Mouse (Mus musculus) neural tube, embryonic 14.5 days (tissue): ENCODE results near the gene Htatip2. TPM values are rescaled to one million over a fixed set of nuclear protein-coding genes. Genes with fewer than 3 reads are reported as not detected.

Experiments used
- ATAC-seq: fragments of 200-750 bp; cut with Nextera tagmentation; 2 replicates; pipeline ENCODE4 v1.8.0; 2017; ENCODE audit warnings: low read depth, mild to moderate bottlenecking, moderate TSS enrichment, moderate library complexity
- H3K27ac ChIP-seq: fragments of 300-500 bp; sonication (generic); 2 replicates; pipeline ENCODE4 v1.5.1; 2014; ENCODE audit warnings: low read depth, mild to moderate bottlenecking, control low read depth, low read length, moderate library complexity, mixed read lengths
- H3K27me3 ChIP-seq: fragments of 300-500 bp; sonication (generic); 2 replicates; pipeline ENCODE4 v1.6.1; 2014; ENCODE audit warnings: low read length; ENCODE audit not compliant: control insufficient read depth, insufficient read depth
- H3K36me3 ChIP-seq: fragments of 300-500 bp; sonication (generic); 2 replicates; pipeline ENCODE4 v1.6.1; 2014; ENCODE audit warnings: low read length, mixed read lengths; ENCODE audit not compliant: control insufficient read depth, insufficient read depth
- H3K4me1 ChIP-seq: fragments of 300-500 bp; sonication (generic); 2 replicates; pipeline ENCODE4 v1.6.1; 2014; ENCODE audit warnings: low read length; ENCODE audit not compliant: control insufficient read depth, insufficient read depth
- H3K4me2 ChIP-seq: fragments of 300-500 bp; sonication (generic); 2 replicates; pipeline ENCODE4 v1.6.1; 2014; ENCODE audit warnings: mild to moderate bottlenecking, low read depth, low read length, control low read depth
- H3K4me3 ChIP-seq: fragments of 300-500 bp; sonication (generic); 2 replicates; pipeline ENCODE4 v1.5.1; 2014; ENCODE audit warnings: low read depth, low read length, control low read depth, mixed read lengths
- H3K9ac ChIP-seq: fragments of 300-500 bp; sonication (generic); replicated peaks from 2 replicates; pipeline ENCODE4 v1.6.1; 2014; ENCODE audit warnings: low read depth, mild to moderate bottlenecking, control low read depth, low read length, mixed read lengths
- H3K9me3 ChIP-seq: fragments of 300-500 bp; sonication (generic); 2 replicates; pipeline ENCODE4 v1.6.1; 2016; ENCODE audit warnings: low read length; ENCODE audit not compliant: control insufficient read depth
- WGBS: fragments of 180-500 bp; shearing (Covaris S2); extraction: QIAGEN DNeasy Blood & Tissue Kit; methylation state at CpG from one replicate; pipeline ENCODE4 v1.1.7; 2014; 5-methylcytosine and 5-hydroxymethylcytosine counted together
- polyA plus RNA-seq: library from polyadenylated mRNA; unstranded; fragments of >200 nt; fragmentation: Nextera tagmentation; extraction: Ambion mirVana; gene quantifications from 2 replicates; pipeline ENCODE4 v1.2.1, GENCODE M21; 2014

Htatip2 gene
- polyA plus RNA-seq, 1 experiment from 2014 or later: 2.7 TPM

DNA sequence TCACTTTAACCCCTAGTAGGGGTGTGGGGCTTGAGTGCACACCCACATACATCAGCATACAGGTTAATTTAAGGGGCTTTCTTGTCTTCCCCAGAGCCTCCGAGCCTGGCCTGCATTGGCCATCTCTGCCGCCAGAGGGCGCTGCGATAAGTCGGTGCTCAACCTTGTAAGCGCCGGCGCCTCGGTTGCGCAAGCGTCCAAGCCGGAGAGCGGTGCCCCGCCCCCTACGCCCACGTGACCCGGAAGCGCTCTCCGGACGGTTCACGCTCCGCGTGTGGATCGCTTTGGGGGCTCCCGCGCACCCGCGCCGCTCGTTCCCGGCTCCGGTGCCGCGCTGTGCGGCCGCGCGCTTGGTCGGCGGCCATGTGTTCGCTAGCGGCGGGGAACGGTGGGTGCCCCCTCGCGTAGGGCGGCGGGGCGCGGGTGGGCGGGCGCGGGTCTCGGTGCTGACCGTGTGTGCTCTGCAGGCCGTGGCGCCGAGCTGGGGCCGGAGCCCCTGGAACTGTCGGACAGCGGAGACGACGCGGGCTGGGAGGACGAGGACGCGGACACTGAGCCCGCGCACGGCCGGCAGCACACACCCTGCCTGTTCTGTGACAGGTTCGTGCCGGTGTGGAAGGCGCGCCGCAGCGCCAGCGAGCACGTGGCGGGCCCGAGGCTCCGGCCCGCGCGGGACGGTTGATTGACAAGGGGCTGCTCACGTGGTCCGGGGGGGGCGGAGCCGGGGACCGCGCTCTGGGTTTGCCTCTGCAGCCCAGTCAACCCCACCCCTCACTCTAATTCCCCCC lies 19.4 kb downstream of the Htatip2 start, which contains the start of gene Prmt3:
Gene Prmt3 (plus strand): TSS at position 233 of the 788 bp plus-strand sequence.
- H3K27me3 ChIP-seq: no peaks in the 10 kb centered on the region

DNA sequence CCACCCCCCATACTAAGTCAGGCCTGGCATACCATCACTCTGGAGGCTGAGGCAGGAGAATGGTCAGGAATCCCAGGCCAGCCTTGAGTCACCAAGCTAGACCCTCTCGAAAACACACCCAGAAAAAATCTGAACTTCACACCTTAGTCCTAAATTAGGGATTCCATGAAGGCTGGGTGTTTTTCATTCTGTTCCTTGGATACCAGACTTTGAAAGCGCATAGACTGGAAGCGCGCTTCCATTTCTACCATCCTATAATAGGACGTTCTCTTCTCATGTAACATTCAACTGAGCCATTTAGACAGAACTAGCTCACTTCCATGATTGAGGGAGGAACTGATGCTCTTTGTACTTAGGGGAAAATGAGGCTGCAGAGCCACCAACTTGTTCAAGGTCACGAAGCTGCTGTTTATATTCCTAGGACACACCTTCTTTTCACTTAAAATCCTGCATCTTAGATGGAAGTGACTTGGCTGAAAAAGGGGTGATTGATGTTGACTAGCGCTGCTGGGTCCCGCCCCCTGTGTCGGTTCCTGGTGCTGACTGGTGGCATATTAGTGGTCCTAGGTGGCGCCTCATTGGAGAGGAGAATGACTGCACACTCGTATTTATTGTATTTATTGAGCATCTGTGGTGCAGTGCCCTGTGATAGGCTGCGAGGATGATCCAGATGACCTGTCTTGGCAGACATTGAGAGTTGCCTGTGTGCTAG lies 20.1 kb downstream of the Htatip2 start:
- 59% methylated on average over 12 of the region's 12 CpGs for WGBS
- peak overlapping the region; percentile 78; the same call in 1 of the 2 replicates for H3K9ac ChIP-seq
- no peaks in the 10 kb centered on the region; the same call in 1 of the 2 replicates for H3K36me3 ChIP-seq
- peak overlapping the region; percentile 85 for H3K27ac ChIP-seq
- ATAC-seq: peak; percentile 29
- H3K27me3 ChIP-seq: no peaks in the 10 kb centered on the region
- H3K9me3 ChIP-seq: no peaks in the 10 kb centered on the region
- H3K4me1 ChIP-seq: peaks cover 8% of the 10 kb centered on the region
- peak overlapping the region; percentile 64 for H3K4me3 ChIP-seq
- peak overlapping the region; percentile 65 for H3K4me2 ChIP-seq

More for the DNA sequence above, 19.4 kb downstream of the Htatip2 start, which contains the start of gene Prmt3:
- WGBS: under 1% methylated on average over 77 of the region's 92 CpGs
- Histone ChIP-seq H3K9ac (peak within 1 kb of the TSS; percentile 78), H3K4me1 (peaks cover 8% of the 10 kb centered on the region), H3K9me3 (no peaks in the 10 kb centered on the region), H3K4me2 (peak within 1 kb of the TSS; percentile 65), H3K27ac (peak within 1 kb of the TSS; percentile 85), H3K36me3 (no peaks in the 10 kb centered on the region; the same call in 1 of the 2 replicates), H3K4me3 (peak within 1 kb of the TSS; percentile 64)
- peak; percentile 96 for ATAC-seq

DNA sequence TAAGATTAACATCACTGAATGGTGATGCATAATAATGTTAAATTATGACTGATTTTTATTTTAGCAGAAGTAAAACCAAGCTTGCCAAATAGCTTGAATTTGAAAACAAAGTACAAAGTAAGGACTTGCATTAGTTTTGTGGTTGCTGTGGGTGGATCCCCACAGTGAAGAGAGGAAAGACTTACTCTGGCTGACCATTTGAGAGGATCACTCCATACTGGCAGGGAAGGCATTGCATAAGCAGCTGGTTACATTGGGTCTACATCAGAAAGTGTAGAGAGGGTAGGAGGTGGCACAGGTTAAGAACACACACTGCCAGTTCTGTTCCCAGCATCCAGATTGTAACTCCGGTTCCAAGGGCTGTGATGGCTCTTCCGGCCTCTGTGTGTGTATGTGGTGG lies 24.1 kb downstream of the Htatip2 start:
- no peaks in the 10 kb centered on the region for H3K27me3 ChIP-seq
- WGBS: 95% methylated on average over 2 of the region's 2 CpGs
- no peak for ATAC-seq
- H3K9ac ChIP-seq: no peak overlapping the region
- H3K4me1 ChIP-seq: peaks cover 8% of the 10 kb centered on the region
- H3K27ac ChIP-seq: no peak overlapping the region
- no peak overlapping the region for H3K4me3 ChIP-seq
- no peaks in the 10 kb centered on the region for H3K9me3 ChIP-seq
- H3K4me2 ChIP-seq: no peak overlapping the region
- H3K36me3 ChIP-seq: no peaks in the 10 kb centered on the region; the same call in 1 of the 2 replicates

DNA sequence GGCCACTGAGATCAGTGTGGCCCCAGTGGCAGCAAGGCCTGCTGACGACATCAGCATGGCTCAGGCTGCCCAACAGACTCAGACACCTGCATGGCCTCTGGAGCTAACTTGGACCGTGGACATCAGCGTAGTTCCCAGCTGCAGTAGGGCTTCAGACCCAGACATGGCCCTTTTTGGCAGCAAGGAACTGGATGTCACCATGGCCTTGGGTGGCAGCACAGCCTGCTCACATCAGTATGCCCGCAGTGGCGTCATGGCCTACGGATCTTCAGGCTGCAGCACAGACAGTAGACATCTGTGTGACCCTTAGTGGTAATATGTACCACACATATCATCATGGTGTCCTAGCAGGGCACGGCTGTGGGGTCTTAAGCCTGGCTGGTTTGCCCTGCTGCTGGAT lies 26.2 kb downstream of the Htatip2 start:
- Histone ChIP-seq H3K4me3 (no peak overlapping the region), H3K9ac (no peak overlapping the region), H3K36me3 (no peaks in the 10 kb centered on the region; the same call in 1 of the 2 replicates), H3K4me1 (no peaks in the 10 kb centered on the region), H3K27me3 (no peaks in the 10 kb centered on the region), H3K9me3 (no peaks in the 10 kb centered on the region), H3K27ac (no peak overlapping the region), H3K4me2 (no peak overlapping the region)
- ATAC-seq: no peak
- 93% methylated on average over 7 of the region's 7 CpGs for WGBS

DNA sequence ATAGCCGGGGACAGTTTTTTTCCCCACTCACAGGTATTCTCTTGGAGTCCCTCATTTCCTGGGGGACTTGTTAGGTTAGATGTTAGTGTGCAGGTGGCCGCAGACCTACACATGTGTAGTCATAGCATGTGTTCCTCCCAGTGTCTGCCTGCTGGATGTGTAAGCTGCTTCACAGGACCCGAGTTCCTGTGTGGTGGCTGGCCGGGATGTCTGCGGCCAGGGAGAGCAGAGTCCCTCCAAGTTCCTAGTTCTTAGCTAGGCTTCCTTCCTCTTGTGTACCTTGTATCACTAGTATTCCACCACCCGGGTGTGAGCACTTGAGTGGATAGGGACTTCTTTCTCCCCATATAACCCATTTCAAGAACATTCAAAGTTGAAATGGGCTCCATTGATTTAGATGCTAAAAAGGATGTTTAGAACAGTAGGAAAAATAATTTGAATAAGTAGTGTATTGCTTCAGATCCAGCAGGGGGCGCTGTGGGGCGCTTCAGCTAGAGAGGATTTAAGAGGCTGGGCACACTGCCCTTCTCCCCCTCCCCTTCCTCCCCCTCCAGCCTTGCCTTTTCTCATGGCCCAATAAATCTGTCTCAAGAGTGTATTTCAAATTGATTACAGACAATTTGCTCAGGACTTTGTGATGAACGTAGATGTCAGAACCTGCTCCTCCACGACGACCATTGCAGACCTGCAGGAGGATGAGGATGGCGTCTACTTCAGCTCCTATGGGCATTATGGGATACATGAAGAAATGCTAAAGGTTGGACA lies 27.9 kb downstream of the Htatip2 start:
- Histone ChIP-seq H3K9ac (no peak overlapping the region), H3K4me1 (no peaks in the 10 kb centered on the region), H3K9me3 (no peaks in the 10 kb centered on the region), H3K36me3 (peaks cover 2% of the 10 kb centered on the region), H3K27ac (no peak overlapping the region), H3K4me3 (no peak overlapping the region), H3K4me2 (no peak overlapping the region), H3K27me3 (no peaks in the 10 kb centered on the region)
- WGBS: 48% methylated on average over 12 of the region's 12 CpGs
- ATAC-seq: peak; percentile 87

- H3K36me3 ChIP-seq: peaks cover 3% of the 10 kb centered on the region
- no peak overlapping the region for H3K27ac ChIP-seq
Observed at GRCm38 (mm10) chr7:49787383-49787645, 28.4 kb downstream of the Htatip2 start.

GRCm38 (mm10) chr7:49794304-49794703 lies 35.4 kb downstream of the Htatip2 start:
- Histone ChIP-seq H3K36me3 (peaks cover 3% of the 10 kb centered on the region; the same call in 1 of the 2 replicates), H3K9me3 (no peaks in the 10 kb centered on the region), H3K4me3 (no peak overlapping the region), H3K9ac (no peak overlapping the region), H3K27me3 (no peaks in the 10 kb centered on the region), H3K27ac (no peak overlapping the region), H3K4me1 (no peaks in the 10 kb centered on the region), H3K4me2 (no peak overlapping the region)
- 94% methylated on average over 2 of the region's 2 CpGs for WGBS
- ATAC-seq: no peak

More at GRCm38 (mm10) chr7:49787383-49787645, 28.4 kb downstream of the Htatip2 start:
- Histone ChIP-seq H3K27me3 (no peaks in the 10 kb centered on the region), H3K9ac (no peak overlapping the region), H3K9me3 (no peaks in the 10 kb centered on the region), H3K4me2 (no peak overlapping the region), H3K4me1 (no peaks in the 10 kb centered on the region), H3K4me3 (no peak overlapping the region)
- ATAC-seq: peak; percentile 39; the same call in 1 of the 2 replicates
- WGBS: 72% methylated on average over 3 of the region's 3 CpGs

DNA sequence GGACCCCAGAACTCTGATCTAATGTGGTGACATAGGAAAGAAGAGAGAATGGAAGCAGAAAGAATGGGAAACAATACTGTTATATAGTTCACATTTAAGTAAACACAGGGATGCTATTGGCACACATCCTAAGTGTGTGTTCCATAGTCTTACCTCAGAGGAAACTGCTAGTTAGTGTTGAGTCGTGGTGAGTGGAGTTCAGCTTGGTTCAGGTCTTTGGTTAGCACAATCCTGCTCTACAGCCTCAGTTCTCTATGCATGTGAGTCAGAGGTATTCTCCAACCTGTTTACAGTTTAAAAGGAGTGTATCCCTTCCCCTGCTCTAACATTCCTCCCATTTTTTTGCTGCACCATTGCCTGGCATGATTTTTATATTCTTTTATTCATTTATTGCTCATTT lies 38.3 kb downstream of the Htatip2 start:
- Histone ChIP-seq H3K36me3 (no peaks in the 10 kb centered on the region), H3K9ac (no peak overlapping the region), H3K4me3 (no peak overlapping the region), H3K4me1 (no peaks in the 10 kb centered on the region), H3K27ac (no peak overlapping the region), H3K4me2 (no peak overlapping the region), H3K9me3 (no peaks in the 10 kb centered on the region), H3K27me3 (no peaks in the 10 kb centered on the region)
- 82% methylated on average over 1 of the region's 1 CpGs for WGBS
- ATAC-seq: no peak
